ENCODE assay signal across 28 mouse cellular contexts in genomic region chr11:76557837-76558236, GRCm38 (mm10).
A peak's percentile ranks its signal among the peaks of the same experiment; 100 is the strongest.
DNase-seq lines count a peak whose midpoint lies in the region; ATAC-seq lines count a peak whose summit lies in the region.
"Had no signal": no experiment of that assay in that cellular context is flagged by ENCODE, and none has a peak within 500 bp of the region (broad histone marks: within the 10 kb centered on the region; RNA-seq: fewer than 3 reads in every experiment).

No protein-coding gene starts in this region.

- H3K27ac ChIP-seq in hindbrain, embryonic 16.5 days (ENCODE audit: low read depth, low read length) = no peak overlapping the region
- H3K27ac ChIP-seq in hindbrain, embryonic 10.5 days = no peak overlapping the region
- no peak overlapping the region for H3K27ac ChIP-seq in neural tube, embryonic 15.5 days (replicated peaks)
- H3K27ac ChIP-seq in midbrain, embryonic 15.5 days = no peak overlapping the region
- H3K27ac ChIP-seq in kidney, embryonic 14.5 days (ENCODE audit: low read depth, low read length) = no peak overlapping the region
- H3K27ac ChIP-seq: embryonic facial prominence, embryonic 13.5 days; forebrain, embryonic 10.5 days; forebrain, embryonic 15.5 days; gastrocnemius, adult 2 months; heart, adult 2 months; limb, embryonic 13.5 days; lung, embryonic 15.5 days had no signal

- no peak for DNase-seq in hindbrain, embryonic 10.5 days (ENCODE audit: low spot score)
- DNase-seq in MEL-GATA-1-ER (ENCODE audit: extremely low read depth, low read depth) = peak; percentile 6
- peak; percentile 48 for DNase-seq in forelimb bud, embryonic 11.5 days (ENCODE audit: low read depth, low spot score)
- DNase-seq in spleen, postnatal 36 days (ENCODE audit: low spot score in 2 of 2) = no peak
- DNase-seq: adrenal gland, postnatal 25 days; cerebellum, adult 2 months; cerebellum, postnatal 14 days; gastrocnemius, adult 2 months; gastrocnemius, postnatal 36 days; heart, adult 2 months; heart, postnatal 4 days; kidney, adult 18-20 months; kidney, postnatal 36 days; layer of hippocampus, postnatal 36 days; thymus, postnatal 14 days had no signal

- WGBS in hindbrain, embryonic 16.5 days = 63% methylated on average over 4 of the region's 4 CpGs
- 80% methylated on average over 4 of the region's 4 CpGs for WGBS in hindbrain, embryonic 10.5 days
- WGBS in neural tube, embryonic 15.5 days = 38% methylated on average over 4 of the region's 4 CpGs
- WGBS in midbrain, embryonic 15.5 days = 69% methylated on average over 4 of the region's 4 CpGs
- WGBS in kidney, embryonic 14.5 days = 57% methylated on average over 4 of the region's 4 CpGs

- H3K27me3 ChIP-seq in hindbrain, embryonic 16.5 days (replicated peaks; ENCODE audit: control insufficient read depth, insufficient read depth, low read length) = no peaks in the 10 kb centered on the region
- no peaks in the 10 kb centered on the region for H3K27me3 ChIP-seq in hindbrain, embryonic 10.5 days (ENCODE audit: insufficient read depth, poor library complexity, severe bottlenecking)
- no peaks in the 10 kb centered on the region for H3K27me3 ChIP-seq in neural tube, embryonic 15.5 days (replicated peaks)
- H3K27me3 ChIP-seq in midbrain, embryonic 15.5 days (replicated peaks) = no peaks in the 10 kb centered on the region
- no peaks in the 10 kb centered on the region for H3K27me3 ChIP-seq in kidney, embryonic 14.5 days (ENCODE audit: control insufficient read depth, insufficient read depth, low read length)
- H3K27me3 ChIP-seq: embryonic facial prominence, embryonic 13.5 days; forebrain, embryonic 15.5 days; heart, embryonic 12.5 days; limb, embryonic 13.5 days; lung, embryonic 15.5 days had no signal

- no peak overlapping the region for H3K9ac ChIP-seq in hindbrain, embryonic 16.5 days (ENCODE audit: low read depth, low read length)
- H3K9ac ChIP-seq in neural tube, embryonic 15.5 days (replicated peaks) = no peak overlapping the region
- no peak overlapping the region for H3K9ac ChIP-seq in midbrain, embryonic 15.5 days
- H3K9ac ChIP-seq in kidney, embryonic 14.5 days (ENCODE audit: low read depth, low read length) = no peak overlapping the region
- H3K9ac ChIP-seq: embryonic facial prominence, embryonic 13.5 days; forebrain, embryonic 15.5 days; heart, embryonic 12.5 days; limb, embryonic 13.5 days; lung, embryonic 15.5 days had no signal

- H3K4me3 ChIP-seq in hindbrain, embryonic 16.5 days (ENCODE audit: low read length) = no peak overlapping the region
- no peak overlapping the region for H3K4me3 ChIP-seq in hindbrain, embryonic 10.5 days
- no peak overlapping the region for H3K4me3 ChIP-seq in neural tube, embryonic 15.5 days (replicated peaks)
- no peak overlapping the region for H3K4me3 ChIP-seq in midbrain, embryonic 15.5 days
- H3K4me3 ChIP-seq in kidney, embryonic 14.5 days (ENCODE audit: low read length) = no peak overlapping the region
- H3K4me3 ChIP-seq: embryonic facial prominence, embryonic 13.5 days; forebrain, embryonic 10.5 days; forebrain, embryonic 15.5 days; gastrocnemius, adult 2 months; heart, adult 2 months; heart, embryonic 12.5 days; limb, embryonic 13.5 days; lung, embryonic 15.5 days had no signal

- 0 out of 2 replicates have a peak, but pooled peaks have one; percentile 48 for ATAC-seq in hindbrain, embryonic 16.5 days
- ATAC-seq in neural tube, embryonic 15.5 days (ENCODE audit: low FRiP score) = peak; percentile 41; the same call in 1 of the 2 replicates
- ATAC-seq in midbrain, embryonic 15.5 days (replicated peaks) = no peak
- ATAC-seq in kidney, embryonic 14.5 days (ENCODE audit: low FRiP score, low TSS enrichment) = no peak
- ATAC-seq: forebrain, embryonic 15.5 days; inflammation-experienced regulatory T-cells, adult 6 months had no signal

- H3K36me3 ChIP-seq in hindbrain, embryonic 16.5 days (ENCODE audit: control insufficient read depth, insufficient read depth, low read length) = no peaks in the 10 kb centered on the region
- H3K36me3 ChIP-seq in hindbrain, embryonic 10.5 days = peaks cover 17% of the 10 kb centered on the region
- H3K36me3 ChIP-seq in neural tube, embryonic 15.5 days = no peaks in the 10 kb centered on the region
- H3K36me3 ChIP-seq in midbrain, embryonic 15.5 days (replicated peaks) = no peaks in the 10 kb centered on the region
- H3K36me3 ChIP-seq in kidney, embryonic 14.5 days (ENCODE audit: control insufficient read depth, insufficient read depth, low read length) = peaks cover 6% of the 10 kb centered on the region
- H3K36me3 ChIP-seq: forebrain, embryonic 15.5 days; heart, embryonic 12.5 days; limb, embryonic 13.5 days; lung, embryonic 15.5 days had no signal

- H3K4me1 ChIP-seq in hindbrain, embryonic 16.5 days (ENCODE audit: control insufficient read depth, insufficient read depth, low read depth, low read length) = peaks cover 3% of the 10 kb centered on the region; the same call in 1 of the 2 replicates
- H3K4me1 ChIP-seq in hindbrain, embryonic 10.5 days (replicated peaks) = peaks cover 18% of the 10 kb centered on the region
- peaks cover 10% of the 10 kb centered on the region; the same call in 1 of the 2 replicates for H3K4me1 ChIP-seq in neural tube, embryonic 15.5 days
- H3K4me1 ChIP-seq in midbrain, embryonic 15.5 days = peaks cover 5% of the 10 kb centered on the region; the same call in 1 of the 2 replicates
- H3K4me1 ChIP-seq in kidney, embryonic 14.5 days (ENCODE audit: control insufficient read depth, insufficient read depth, low read length) = 0 out of 2 replicates have a peak, but pooled peaks cover 8% of the 10 kb centered on the region
- H3K4me1 ChIP-seq: forebrain, embryonic 15.5 days; heart, embryonic 12.5 days; lung, embryonic 15.5 days had no signal

- no peak overlapping the region for H3K4me2 ChIP-seq in hindbrain, embryonic 16.5 days (ENCODE audit: low read length)
- H3K4me2 ChIP-seq in neural tube, embryonic 15.5 days = no peak overlapping the region
- no peak overlapping the region for H3K4me2 ChIP-seq in midbrain, embryonic 15.5 days
- H3K4me2 ChIP-seq in kidney, embryonic 14.5 days (replicated peaks; ENCODE audit: low read depth, low read length) = no peak overlapping the region
- H3K4me2 ChIP-seq: embryonic facial prominence, embryonic 13.5 days; forebrain, embryonic 15.5 days; heart, embryonic 12.5 days; limb, embryonic 13.5 days; liver, embryonic 11.5 days; lung, embryonic 15.5 days; midbrain, embryonic 11.5 days had no signal

- H3K9me3 ChIP-seq in hindbrain, embryonic 16.5 days (ENCODE audit: control insufficient read depth, low read length) = no peaks in the 10 kb centered on the region
- no peaks in the 10 kb centered on the region for H3K9me3 ChIP-seq in hindbrain, embryonic 10.5 days
- no peaks in the 10 kb centered on the region for H3K9me3 ChIP-seq in neural tube, embryonic 15.5 days (replicated peaks)
- no peaks in the 10 kb centered on the region for H3K9me3 ChIP-seq in midbrain, embryonic 15.5 days
- H3K9me3 ChIP-seq in kidney, embryonic 14.5 days (ENCODE audit: control insufficient read depth, low read length) = no peaks in the 10 kb centered on the region
- H3K9me3 ChIP-seq: embryonic facial prominence, embryonic 13.5 days; forebrain, embryonic 10.5 days; forebrain, embryonic 15.5 days; heart, embryonic 12.5 days; limb, embryonic 13.5 days; lung, embryonic 15.5 days had no signal

Comparison
In these comparisons a context has a peak if more than half of its experiments do, and no peak if none do; other contexts are left out.
1. ATAC-seq: peak in hindbrain, embryonic 16.5 days (single experiment) and neural tube, embryonic 15.5 days (single experiment); none in midbrain, embryonic 15.5 days (single experiment) and kidney, embryonic 14.5 days (single experiment).
2. DNase-seq: peak in MEL-GATA-1-ER (single experiment) and forelimb bud, embryonic 11.5 days (single experiment); none in hindbrain, embryonic 10.5 days (single experiment) and spleen, postnatal 36 days (0 of 2).